Mouse (Mus musculus) kidney, postnatal 4 days (tissue): ENCODE measurements at regions not wholly inside any gene's neighbourhood (a gene's known extent, or its start where the extent isn't known, plus 50 kb on each side); places are given as distances from the start of the nearest gene placed in this dataset.

ENCODE experiments used
- DNase-seq, 2 experiments: peaks; one replicate each; pipeline ENCODE4 v3.0.0; 2021; ENCODE audit warnings: mixed read lengths in 2 of 2

GRCm38 (mm10) chr13:5726446-5726845 is 134.8 kb upstream of the Klf6 start:
- DNase-seq: no peak

DNA sequence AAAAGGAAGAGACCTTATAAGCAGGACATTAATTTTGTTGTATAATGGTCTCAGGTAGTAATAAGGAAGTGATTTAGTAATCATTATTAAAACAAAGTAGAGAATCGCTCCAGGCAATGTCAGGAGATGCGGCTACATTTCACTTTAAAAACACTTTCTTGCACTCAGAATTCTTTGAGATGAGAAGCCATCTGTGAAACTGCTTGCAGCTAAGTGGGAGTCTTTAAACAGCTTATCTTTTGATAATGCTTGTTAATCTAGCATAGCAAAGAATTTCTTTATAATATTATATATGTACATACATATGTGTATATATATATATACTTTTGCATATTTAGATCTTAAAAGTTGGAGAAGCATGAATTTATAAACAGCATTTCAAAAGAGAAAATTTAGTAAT is 133.1 kb upstream of the Klf6 start:
- DNase-seq: no peak

- DNase-seq: no peak
Measured at GRCm38 (mm10) chr13:5728808-5729207, 132.5 kb upstream of the Klf6 start.

- no peak for DNase-seq
Measured at GRCm38 (mm10) chr13:5729426-5730068, 131.7 kb upstream of the Klf6 start.

- no peak for DNase-seq
Measured at GRCm38 (mm10) chr13:5732206-5732605, 129.1 kb upstream of the Klf6 start.

GRCm38 (mm10) chr13:5735027-5735624 is 126.2 kb upstream of the Klf6 start:
- no peak for DNase-seq

GRCm38 (mm10) chr13:5736472-5736871 is 124.8 kb upstream of the Klf6 start:
- no peak for DNase-seq

DNA sequence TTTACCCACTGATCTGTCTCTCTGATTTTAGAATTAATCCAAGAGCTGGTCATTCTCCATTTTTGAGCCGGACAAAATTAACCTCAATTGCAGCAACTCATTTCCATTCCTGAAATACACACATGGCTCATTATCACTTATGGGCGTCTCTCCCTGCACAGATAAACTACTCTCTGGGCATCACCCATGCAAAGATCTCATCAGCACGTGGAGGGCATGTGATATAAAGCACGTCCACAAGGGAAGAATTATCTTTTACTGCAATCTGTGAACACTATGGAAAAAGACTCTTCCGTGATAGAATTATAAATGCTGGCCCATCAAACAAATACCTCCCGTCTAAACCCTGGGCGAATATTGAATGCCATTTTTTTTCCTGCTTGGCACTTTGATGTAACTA is 124.1 kb upstream of the Klf6 start:
- no peak for DNase-seq

DNA sequence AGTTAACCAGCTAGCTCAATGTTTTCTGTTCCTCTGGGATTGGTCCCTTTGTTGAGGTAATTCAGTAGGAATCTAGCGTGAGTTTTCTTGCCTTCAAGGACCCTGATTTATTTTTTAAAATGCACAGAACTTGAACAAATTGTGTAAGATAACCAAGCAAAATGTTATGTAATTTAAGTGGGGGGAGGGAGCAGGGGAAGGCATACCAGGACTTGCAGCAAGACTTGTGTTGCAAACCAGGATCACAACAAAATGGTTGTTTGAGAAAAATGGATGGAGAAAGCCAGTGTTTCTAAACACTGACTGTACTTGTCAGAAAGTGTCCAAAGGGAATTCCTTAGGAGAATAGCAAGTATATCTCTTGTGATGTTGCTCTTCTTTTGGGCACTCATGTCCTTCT is 120.5 kb upstream of the Klf6 start:
- no peak for DNase-seq

DNA sequence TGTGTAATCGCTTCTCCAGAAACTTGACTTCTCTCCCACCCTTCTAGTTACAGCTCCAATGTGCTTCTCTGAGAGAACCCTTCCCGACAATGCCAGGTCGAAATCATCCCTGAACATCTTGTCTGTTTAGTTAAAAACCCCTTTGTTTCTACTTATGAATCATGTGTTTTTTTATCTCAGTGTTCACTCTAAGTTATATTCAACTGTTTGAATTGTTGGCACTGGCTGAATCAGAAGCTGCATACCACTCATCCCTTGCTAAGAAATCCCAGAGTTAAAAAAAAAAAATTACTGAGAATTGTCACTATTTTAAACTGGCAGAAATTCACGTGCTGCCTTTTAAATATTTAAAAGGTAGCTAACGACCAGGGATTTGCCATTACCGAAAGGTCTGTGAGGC is 116.3 kb upstream of the Klf6 start:
- no peak for DNase-seq

DNA sequence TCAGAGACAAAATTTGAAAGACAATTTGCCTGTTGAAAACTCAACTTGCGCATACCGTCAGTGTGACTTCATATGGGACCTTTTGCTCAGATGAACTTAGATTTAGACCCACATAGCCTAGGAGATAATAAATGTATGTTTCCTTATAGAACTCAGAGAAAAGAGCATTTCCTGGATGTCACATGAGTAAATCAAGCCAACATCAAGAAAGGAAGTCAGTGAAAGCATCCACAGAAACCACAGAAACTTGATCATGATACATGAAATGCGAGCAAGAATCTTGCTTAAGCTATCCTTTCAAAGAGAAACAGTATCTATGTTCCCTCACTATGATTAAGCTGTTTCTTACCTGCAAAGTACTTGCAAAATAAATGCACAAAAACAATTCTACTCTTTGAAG is 104.1 kb upstream of the Klf6 start:
- no peak for DNase-seq

GRCm38 (mm10) chr13:5757963-5758362 is 103.3 kb upstream of the Klf6 start:
- DNase-seq: no peak

DNA sequence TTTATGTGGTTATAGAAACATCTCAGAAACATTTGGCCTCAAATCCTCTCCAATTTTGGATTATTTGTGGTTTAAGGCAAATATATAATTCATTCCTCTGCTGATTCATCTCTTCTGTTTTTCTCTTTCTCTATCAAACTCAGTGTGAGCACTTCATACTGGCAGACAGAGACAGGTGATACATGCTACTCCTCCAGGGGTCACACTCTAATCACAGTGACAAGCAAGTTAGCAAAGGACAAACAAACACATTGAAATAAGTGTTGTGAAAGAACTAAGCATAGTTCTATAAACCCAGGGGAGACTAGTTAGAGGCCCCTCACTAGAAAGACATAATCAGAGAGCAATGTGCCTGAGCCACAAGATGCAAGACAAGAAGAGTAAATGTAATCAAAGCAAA is 101.3 kb upstream of the Klf6 start:
- DNase-seq: no peak

- DNase-seq: no peak
Measured at GRCm38 (mm10) chr13:5766394-5766793, 94.9 kb upstream of the Klf6 start.

GRCm38 (mm10) chr13:5767202-5767601 is 94.1 kb upstream of the Klf6 start:
- no peak for DNase-seq

GRCm38 (mm10) chr13:5768699-5769098 is 92.6 kb upstream of the Klf6 start:
- DNase-seq: no peak

DNA sequence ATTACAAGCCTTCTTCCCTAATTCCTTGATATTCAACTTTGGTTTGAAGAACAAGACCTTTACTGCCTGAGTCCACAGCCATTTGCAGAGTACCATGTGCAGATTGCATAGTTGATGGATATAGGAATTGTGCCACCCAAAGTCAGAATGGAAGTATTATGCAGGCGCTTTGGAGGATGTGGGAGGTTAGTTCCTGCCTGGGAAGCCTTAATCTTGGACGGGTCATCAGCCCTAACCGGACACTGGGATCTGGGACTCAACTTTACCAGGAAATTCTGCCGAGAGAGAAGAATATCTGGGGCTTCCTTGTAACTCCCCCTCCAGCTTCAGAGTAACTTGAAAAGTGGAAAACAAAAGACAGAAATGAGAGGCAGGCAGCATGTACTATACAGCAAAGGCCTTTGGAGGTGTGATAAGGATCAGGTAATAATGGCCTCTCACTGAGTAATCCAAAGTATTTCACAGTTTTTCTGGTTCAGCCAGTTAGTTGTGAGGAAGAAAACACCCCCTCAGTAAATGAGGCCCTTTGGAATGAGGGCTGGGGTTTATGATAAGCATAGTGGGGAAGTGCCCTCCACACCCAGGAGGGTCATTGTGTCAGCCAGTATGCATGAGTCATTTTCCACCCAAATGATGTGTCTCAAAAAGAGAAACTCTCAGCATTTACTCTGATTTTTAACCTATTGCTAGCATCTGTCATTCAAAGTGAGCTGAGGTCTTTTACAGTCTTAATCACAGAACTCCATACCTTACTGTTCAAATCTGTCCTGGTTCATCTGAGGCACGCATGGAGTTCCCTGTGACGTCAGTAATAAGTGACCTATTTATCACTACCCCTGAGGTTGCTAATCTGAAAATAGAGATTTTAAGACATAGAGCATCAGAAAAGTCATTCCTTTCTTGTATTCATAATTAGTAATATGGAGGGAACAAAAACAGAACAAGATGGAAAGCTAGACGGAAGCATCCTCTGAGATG is 91.7 kb upstream of the Klf6 start:
- DNase-seq: no peak

DNA sequence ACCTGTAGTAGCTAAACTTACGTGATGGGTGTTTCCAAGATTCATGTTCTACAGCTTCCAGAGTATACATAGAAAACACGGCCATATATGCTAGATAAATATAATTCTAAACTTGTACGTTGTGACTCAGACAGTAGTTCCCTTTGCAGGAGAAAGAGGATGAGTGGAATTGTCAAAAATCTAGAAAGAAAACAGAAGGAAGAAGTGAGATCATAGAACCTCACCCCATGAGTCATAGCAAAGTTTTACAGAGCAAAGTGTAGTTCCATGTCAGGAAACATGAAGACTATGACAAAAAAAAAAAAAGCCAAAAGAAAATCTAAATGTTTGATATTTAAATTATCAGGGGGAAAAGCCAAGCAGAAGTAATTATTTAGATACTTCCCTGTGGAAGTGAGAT is 87.5 kb upstream of the Klf6 start:
- no peak for DNase-seq

GRCm38 (mm10) chr13:5778443-5779171 is 82.7 kb upstream of the Klf6 start:
- DNase-seq: no peak

DNA sequence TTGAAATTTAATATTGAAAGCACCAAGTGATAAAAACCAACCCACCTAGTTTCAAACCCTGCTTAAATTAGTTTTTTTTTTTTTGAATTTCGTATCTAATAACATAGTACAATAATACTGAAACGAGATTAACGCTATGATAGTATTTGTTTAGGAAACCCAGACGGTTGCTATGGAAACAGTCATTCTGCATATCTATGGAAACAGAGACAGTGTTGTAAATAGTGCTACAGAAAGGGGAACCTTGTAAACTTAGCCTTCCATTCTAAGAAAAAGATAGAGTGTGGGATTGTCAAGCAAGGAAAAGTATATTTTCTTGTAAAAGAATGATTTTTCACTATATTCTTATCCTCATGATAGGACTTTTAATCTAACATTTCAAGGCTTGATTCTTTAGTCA is 81.9 kb upstream of the Klf6 start:
- DNase-seq: no peak

GRCm38 (mm10) chr13:5782540-5782939 is 78.7 kb upstream of the Klf6 start:
- no peak for DNase-seq

GRCm38 (mm10) chr13:5787114-5787513 is 74.2 kb upstream of the Klf6 start:
- DNase-seq: no peak

GRCm38 (mm10) chr13:5789302-5789701 is 72.0 kb upstream of the Klf6 start:
- no peak for DNase-seq
